Mouse (Mus musculus) liver, postnatal 0 days (tissue): ENCODE results near the gene Mtmr3.

ENCODE experiments used
- CTCF ChIP-seq: sonication (generic); IDR thresholded peaks from 2 replicates; pipeline ENCODE4 v1.5.1; 2016; ENCODE audit warnings: antibody characterized with exemption, low read depth
- EP300 ChIP-seq: IDR thresholded peaks from 2 replicates; pipeline ENCODE4 v1.6.1; 2016; ENCODE audit warnings: antibody characterized with exemption, low read depth, mild to moderate bottlenecking

- no peak for TF ChIP-seq CTCF
- TF ChIP-seq EP300: no peak
Measured at GRCm38 (mm10) chr11:4620501-4621108, 25.9 kb upstream of the Mtmr3 start.
